Mouse (Mus musculus): ENCODE results near the gene Nos1ap. TPM values are rescaled to one million over a fixed set of nuclear protein-coding genes. Genes with fewer than 3 reads are reported as not detected.

Nos1ap gene
- polyA plus RNA-seq, 1 experiment from 2014 or later: 26.0 TPM

DNA sequence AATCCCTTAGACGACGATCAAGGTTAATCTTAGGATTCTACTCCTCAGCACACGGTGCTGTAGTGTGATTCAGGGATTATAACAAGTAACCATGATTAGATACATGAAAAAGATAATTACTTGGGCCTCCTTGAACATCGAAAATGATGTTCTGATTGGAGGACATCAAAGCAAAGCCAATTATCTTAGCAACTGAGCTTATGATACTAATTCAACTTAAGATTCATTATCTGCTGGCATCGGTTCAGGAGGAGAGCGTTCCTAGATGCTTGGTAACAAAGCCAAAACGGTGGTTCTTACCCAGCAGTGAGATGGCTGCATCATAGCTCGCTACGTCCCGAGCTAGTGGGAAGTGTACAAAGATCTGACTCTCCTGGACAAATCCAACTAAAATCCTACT is 204.2 kb downstream of the Nos1ap start:
- 85% methylated on average over 10 of the region's 10 CpGs for WGBS

DNA sequence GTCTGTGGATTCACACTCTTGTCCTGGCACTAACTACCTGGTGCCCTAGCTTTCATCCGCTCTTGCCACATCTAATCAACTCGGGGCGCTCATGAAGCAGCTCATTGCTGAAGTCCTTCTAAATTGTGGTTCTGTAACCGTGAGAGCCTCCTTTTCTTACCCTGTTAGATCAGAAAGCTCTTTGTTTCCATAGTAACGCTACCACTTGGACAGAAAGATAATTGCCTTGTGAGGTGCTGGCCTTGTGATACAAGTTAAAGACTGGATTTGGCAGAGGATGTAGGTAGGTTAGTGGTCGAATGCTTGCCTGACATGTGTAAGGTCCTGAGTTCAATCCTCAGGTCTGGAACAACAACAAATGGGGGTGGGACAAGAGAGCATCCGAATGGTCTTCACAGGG is 206.1 kb downstream of the Nos1ap start:
- no peak for ATAC-seq (ENCODE audit: insufficient number of reproducible peaks, low FRiP score)
- Histone ChIP-seq H3K4me2 (no peak overlapping the region), H3K36me3 (no peaks in the 10 kb centered on the region), H3K27ac (ENCODE audit: poor library complexity, severe bottlenecking) (no peak overlapping the region), H3K9ac (no peak overlapping the region), H3K4me1 (replicated peaks) (peaks cover 30% of the 10 kb centered on the region), H3K9me3 (replicated peaks) (no peaks in the 10 kb centered on the region), H3K27me3 (replicated peaks) (no peaks in the 10 kb centered on the region), H3K4me3 (no peak overlapping the region)
- 86% methylated on average over 7 of the region's 7 CpGs for WGBS

More for the DNA sequence above, 204.2 kb downstream of the Nos1ap start:
- H3K27me3 ChIP-seq (replicated peaks): no peaks in the 10 kb centered on the region
- H3K9ac ChIP-seq: no peak overlapping the region
- H3K4me3 ChIP-seq: no peak overlapping the region
- H3K4me1 ChIP-seq (replicated peaks): peaks cover 33% of the 10 kb centered on the region
- ATAC-seq (ENCODE audit: insufficient number of reproducible peaks, low FRiP score): no peak
- no peak overlapping the region for H3K27ac ChIP-seq (ENCODE audit: poor library complexity, severe bottlenecking)
- H3K36me3 ChIP-seq: no peaks in the 10 kb centered on the region
- H3K9me3 ChIP-seq (replicated peaks): no peaks in the 10 kb centered on the region
- no peak overlapping the region for H3K4me2 ChIP-seq

DNA sequence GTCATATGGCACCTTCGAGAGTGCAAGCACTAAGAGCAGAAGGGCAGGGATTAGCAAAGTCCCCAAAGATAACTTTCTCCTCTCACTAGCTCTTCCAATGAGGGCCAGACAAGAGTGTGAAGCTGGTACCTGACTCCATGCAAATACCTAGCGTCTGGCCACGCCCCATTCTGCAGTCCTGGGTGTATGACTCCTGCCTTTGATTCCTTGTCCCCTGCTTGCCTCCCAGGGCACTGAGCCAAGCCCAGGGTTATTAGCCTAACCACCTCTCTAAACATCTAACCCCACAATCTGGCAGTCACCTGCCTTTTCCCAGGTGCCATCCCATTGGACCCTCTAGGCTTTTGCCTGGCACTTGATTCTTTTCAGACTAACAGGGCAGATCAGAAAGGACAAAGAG is 208.2 kb downstream of the Nos1ap start:
- Histone ChIP-seq H3K4me1 (replicated peaks) (peaks cover 13% of the 10 kb centered on the region), H3K27ac (ENCODE audit: poor library complexity, severe bottlenecking) (no peak overlapping the region), H3K36me3 (no peaks in the 10 kb centered on the region), H3K4me3 (no peak overlapping the region), H3K27me3 (replicated peaks) (no peaks in the 10 kb centered on the region), H3K9me3 (replicated peaks) (no peaks in the 10 kb centered on the region), H3K4me2 (no peak overlapping the region), H3K9ac (no peak overlapping the region)
- 0 out of 2 replicates have a peak, but pooled peaks have one; percentile 48 for ATAC-seq (ENCODE audit: insufficient number of reproducible peaks, low FRiP score)
- WGBS: 20% methylated on average over 3 of the region's 3 CpGs

DNA sequence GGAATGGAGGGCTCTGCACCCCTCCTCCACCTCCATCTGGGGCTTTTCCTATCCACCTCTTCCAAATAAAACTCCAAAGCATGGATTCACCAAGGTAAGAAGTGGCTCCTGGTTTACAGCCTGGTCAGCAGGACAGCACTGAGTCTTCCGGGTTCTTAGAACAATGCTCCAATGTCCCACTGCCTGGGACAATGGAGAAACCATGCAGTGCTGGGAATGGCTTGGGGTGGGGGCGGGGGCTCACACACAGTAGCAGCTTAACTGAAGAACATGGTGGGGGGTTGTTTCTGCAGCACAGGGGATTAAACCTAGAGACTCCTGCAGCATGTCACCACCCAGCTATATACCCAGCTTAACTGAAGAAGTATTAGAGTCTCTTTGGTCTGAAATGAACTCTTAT is 209.2 kb downstream of the Nos1ap start:
- no peak for ATAC-seq (ENCODE audit: insufficient number of reproducible peaks, low FRiP score)
- Histone ChIP-seq H3K4me1 (replicated peaks) (peaks cover 12% of the 10 kb centered on the region), H3K27me3 (replicated peaks) (no peaks in the 10 kb centered on the region), H3K36me3 (no peaks in the 10 kb centered on the region), H3K4me2 (no peak overlapping the region), H3K9me3 (replicated peaks) (no peaks in the 10 kb centered on the region), H3K4me3 (no peak overlapping the region), H3K27ac (ENCODE audit: poor library complexity, severe bottlenecking) (no peak overlapping the region), H3K9ac (no peak overlapping the region)
- WGBS: 54% methylated on average over 2 of the region's 2 CpGs

DNA sequence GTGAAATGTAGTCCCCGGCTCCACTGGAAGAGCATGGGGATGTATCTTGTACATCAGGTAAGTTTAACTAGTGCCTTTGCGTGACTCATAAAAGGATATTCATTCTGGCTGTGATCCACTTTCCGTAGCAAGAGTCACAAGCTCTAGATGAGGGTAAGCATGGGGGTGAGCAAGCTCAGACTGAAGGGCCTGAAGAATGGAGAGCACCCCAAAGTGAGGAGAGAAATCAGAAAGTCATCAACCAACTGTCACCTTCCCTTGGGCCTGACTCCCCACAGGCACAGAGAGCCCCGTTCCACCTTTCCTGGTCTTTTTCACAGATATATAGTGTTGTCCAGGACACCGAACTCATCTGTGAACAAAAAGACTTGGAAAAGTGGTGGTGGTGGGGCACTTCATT is 213.9 kb downstream of the Nos1ap start:
- Histone ChIP-seq H3K36me3 (no peaks in the 10 kb centered on the region), H3K27me3 (replicated peaks) (no peaks in the 10 kb centered on the region), H3K27ac (ENCODE audit: poor library complexity, severe bottlenecking) (no peak overlapping the region), H3K4me1 (replicated peaks) (peaks cover 15% of the 10 kb centered on the region), H3K4me2 (no peak overlapping the region), H3K4me3 (no peak overlapping the region), H3K9ac (no peak overlapping the region), H3K9me3 (replicated peaks) (no peaks in the 10 kb centered on the region)
- 90% methylated on average over 5 of the region's 5 CpGs for WGBS
- no peak for ATAC-seq (ENCODE audit: insufficient number of reproducible peaks, low FRiP score)

DNA sequence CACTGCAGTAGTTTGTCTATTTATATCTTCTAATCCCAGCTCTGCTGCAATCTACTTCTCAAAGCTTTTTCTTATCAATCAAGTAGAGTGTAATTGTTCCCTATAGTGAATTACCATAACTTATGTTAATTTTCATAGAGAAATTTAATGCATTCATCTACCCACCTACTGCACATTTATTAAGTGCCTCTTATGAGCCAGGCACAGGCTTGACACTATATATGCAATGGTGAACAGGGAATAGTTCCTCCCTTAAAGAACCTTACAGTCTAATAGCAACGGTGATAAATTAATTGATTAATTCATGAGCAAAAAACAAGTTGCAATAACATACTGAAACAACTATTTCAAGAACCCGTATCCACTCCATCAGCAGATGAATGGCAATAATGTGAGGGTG is 215.9 kb downstream of the Nos1ap start:
- Histone ChIP-seq H3K9me3 (replicated peaks) (no peaks in the 10 kb centered on the region), H3K27me3 (replicated peaks) (no peaks in the 10 kb centered on the region), H3K9ac (no peak overlapping the region), H3K4me2 (no peak overlapping the region), H3K36me3 (no peaks in the 10 kb centered on the region), H3K4me1 (replicated peaks) (peaks cover 15% of the 10 kb centered on the region), H3K27ac (ENCODE audit: poor library complexity, severe bottlenecking) (no peak overlapping the region), H3K4me3 (no peak overlapping the region)
- WGBS: 89% methylated on average over 2 of the region's 2 CpGs
- ATAC-seq (ENCODE audit: insufficient number of reproducible peaks, low FRiP score): no peak

DNA sequence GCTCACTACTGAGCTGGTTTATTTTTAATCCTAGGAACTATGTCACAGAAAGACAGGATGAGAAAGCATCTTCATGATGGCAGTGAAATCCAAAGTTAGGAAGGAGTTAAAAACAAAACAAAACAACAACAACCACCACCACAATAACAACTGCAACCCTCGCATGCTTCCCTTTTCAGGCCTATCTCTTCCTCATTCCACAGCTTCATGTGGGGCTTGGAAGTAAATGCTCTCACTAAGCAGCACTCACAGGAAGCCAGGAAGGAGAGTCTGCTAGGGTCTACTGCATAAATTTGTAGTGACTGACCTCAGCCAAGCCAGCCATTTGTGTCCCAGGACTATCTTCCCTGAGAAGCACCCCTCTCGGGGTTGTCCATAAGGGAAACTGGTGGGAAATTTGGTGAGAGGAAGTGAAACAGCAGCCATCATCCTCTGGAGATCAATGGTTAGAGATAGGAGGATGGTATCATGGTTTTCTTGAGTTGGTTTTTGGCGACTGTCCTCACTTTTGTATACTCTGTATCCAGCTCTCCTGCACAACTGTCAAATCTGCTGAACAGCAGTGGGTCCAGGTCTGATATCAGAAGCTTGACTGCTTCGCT is 218.4 kb downstream of the Nos1ap start:
- ATAC-seq (ENCODE audit: insufficient number of reproducible peaks, low FRiP score): no peak
- H3K4me3 ChIP-seq: no peak overlapping the region
- H3K4me1 ChIP-seq (replicated peaks): peaks cover 26% of the 10 kb centered on the region
- no peaks in the 10 kb centered on the region for H3K36me3 ChIP-seq
- no peaks in the 10 kb centered on the region for H3K9me3 ChIP-seq (replicated peaks)
- WGBS: 48% methylated on average over 4 of the region's 4 CpGs
- peak overlapping the region; percentile 70 for H3K27ac ChIP-seq (ENCODE audit: poor library complexity, severe bottlenecking)
- no peak overlapping the region; the same call in 1 of the 2 replicates for H3K9ac ChIP-seq
- no peak overlapping the region for H3K4me2 ChIP-seq
- no peaks in the 10 kb centered on the region for H3K27me3 ChIP-seq (replicated peaks)

DNA sequence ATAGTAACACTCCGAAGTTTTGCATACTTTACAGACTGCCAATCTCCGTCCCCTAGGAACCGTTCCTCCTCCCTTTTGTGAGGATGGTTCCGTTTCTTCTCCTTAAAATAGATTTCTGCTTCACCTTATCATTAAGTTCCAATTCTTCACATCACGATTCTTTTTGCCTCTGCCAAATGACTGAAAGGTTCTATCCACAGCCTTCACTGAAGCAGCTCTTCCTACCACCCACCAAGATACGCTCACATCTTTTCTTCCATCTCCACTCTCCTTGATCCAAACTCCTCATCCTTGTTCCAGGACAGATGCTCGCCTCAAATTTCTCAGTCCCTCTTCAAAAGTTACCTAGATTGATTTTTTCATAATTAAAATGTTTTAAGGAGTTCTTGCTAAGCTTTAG is 220.8 kb downstream of the Nos1ap start:
- WGBS: 53% methylated on average over 7 of the region's 7 CpGs
- H3K4me1 ChIP-seq (replicated peaks): peaks cover 29% of the 10 kb centered on the region

DNA sequence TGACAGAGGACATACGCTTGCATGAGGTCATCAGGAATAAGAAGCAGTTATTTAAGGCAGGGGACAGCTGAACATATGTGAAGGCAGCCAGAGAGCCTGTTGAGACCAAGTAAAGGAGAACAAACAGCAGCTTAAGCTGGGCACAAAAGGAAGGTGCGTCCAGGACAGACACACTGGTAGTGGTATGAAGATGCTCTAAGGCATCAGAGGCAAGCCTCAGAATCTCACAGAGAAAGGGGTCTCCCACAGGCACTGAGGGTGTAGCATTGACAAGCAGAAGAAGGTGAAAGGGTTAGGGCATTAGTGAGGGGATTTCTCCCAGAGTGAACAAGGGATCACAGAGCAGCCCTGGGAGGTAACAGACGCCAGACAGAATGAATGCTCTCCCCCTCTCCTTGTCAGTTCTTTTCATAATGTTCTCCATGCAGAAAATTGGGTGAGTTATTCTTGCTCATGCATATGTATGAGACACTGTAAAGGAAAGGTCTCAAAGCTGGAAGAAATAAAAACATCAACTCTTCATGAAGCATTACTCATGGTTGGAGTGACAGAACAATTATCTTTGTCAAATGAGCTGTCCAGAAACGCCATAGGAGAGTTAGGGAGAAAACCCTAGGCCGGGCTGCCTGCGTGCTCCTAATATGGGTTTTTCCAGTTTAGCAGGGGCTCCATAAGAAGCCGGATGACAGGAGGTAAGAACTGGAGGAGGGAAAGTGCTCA is 222.5 kb downstream of the Nos1ap start:
- Histone ChIP-seq H3K9ac (no peak overlapping the region), H3K27ac (ENCODE audit: poor library complexity, severe bottlenecking) (no peak overlapping the region), H3K4me3 (no peak overlapping the region), H3K4me1 (replicated peaks) (peaks cover 29% of the 10 kb centered on the region), H3K36me3 (no peaks in the 10 kb centered on the region), H3K9me3 (replicated peaks) (no peaks in the 10 kb centered on the region), H3K27me3 (replicated peaks) (no peaks in the 10 kb centered on the region), H3K4me2 (no peak overlapping the region)
- 71% methylated on average over 7 of the region's 7 CpGs for WGBS
- ATAC-seq (ENCODE audit: insufficient number of reproducible peaks, low FRiP score): no peak

More for the DNA sequence above, 220.8 kb downstream of the Nos1ap start:
- no peak overlapping the region for H3K4me2 ChIP-seq
- H3K9ac ChIP-seq: no peak overlapping the region
- no peak for ATAC-seq (ENCODE audit: insufficient number of reproducible peaks, low FRiP score)
- H3K27ac ChIP-seq (ENCODE audit: poor library complexity, severe bottlenecking): no peak overlapping the region
- no peaks in the 10 kb centered on the region for H3K9me3 ChIP-seq (replicated peaks)
- H3K27me3 ChIP-seq (replicated peaks): no peaks in the 10 kb centered on the region
- H3K4me3 ChIP-seq: no peak overlapping the region
- no peaks in the 10 kb centered on the region for H3K36me3 ChIP-seq

DNA sequence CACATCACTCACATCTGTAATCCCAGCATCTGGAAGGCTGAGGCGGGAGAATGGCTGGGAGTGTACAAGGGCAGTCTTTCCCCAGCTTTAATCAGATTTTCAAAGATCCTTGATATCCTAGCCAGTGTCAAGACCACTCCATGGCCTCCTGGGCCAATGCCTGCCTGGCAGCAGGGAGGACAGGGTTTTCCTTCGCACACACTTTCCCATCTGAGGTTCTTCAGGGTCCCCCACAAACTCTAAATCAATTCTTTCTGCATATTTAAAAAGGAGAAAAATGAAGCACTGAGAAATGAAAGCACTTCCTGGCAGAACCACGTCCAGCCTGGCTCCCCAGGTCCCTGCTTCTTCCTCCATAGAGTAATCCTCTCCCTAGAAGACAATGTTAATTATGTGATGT is 225.9 kb downstream of the Nos1ap start:
- Histone ChIP-seq H3K4me2 (no peak overlapping the region), H3K36me3 (no peaks in the 10 kb centered on the region), H3K9ac (no peak overlapping the region), H3K9me3 (replicated peaks) (no peaks in the 10 kb centered on the region), H3K27ac (ENCODE audit: poor library complexity, severe bottlenecking) (no peak overlapping the region), H3K27me3 (replicated peaks) (no peaks in the 10 kb centered on the region), H3K4me3 (no peak overlapping the region), H3K4me1 (replicated peaks) (peaks cover 26% of the 10 kb centered on the region)
- WGBS: 82% methylated on average over 3 of the region's 3 CpGs
- no peak for ATAC-seq (ENCODE audit: insufficient number of reproducible peaks, low FRiP score)

DNA sequence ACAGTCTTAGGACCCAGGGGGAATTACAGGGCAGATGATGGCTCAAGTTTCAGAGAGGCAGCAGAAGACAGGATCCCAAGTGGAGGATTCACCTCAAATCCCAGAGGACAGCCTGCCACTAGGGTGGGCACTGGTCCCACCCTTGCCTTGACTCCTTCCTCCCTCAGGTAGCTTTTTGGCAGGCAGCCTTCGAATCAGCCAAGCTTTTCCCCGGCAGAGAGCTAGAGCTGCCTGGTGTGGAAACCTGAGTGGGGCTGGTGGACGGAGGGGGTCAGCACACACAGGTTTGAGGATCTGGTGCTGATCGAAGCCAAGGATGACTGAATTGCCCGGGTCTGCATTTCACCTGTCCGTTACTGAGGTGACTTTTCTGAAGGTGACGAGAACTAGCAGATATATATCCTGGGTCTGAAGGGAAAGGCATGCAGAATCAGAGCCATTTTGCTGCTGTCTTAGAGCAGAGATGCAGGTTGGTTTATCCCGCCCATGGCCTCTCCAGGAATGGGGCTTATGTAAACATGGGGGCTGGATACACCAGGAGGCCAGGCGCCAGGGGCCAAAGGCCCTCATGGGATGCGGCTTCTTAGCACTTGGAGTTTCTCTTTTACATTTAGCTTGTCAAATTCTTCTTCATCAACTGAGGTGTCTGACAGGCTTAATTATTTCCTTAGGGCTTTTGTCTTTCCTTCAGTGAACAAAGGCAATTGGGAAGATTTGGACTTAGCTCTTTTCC is 229.3 kb downstream of the Nos1ap start:
- ATAC-seq (ENCODE audit: insufficient number of reproducible peaks, low FRiP score): no peak
- no peaks in the 10 kb centered on the region for H3K9me3 ChIP-seq (replicated peaks)
- no peak overlapping the region for H3K4me3 ChIP-seq
- WGBS: 64% methylated on average over 10 of the region's 10 CpGs
- H3K36me3 ChIP-seq: no peaks in the 10 kb centered on the region
- peaks cover 23% of the 10 kb centered on the region for H3K4me1 ChIP-seq (replicated peaks)
- H3K27me3 ChIP-seq (replicated peaks): no peaks in the 10 kb centered on the region
- H3K4me2 ChIP-seq: no peak overlapping the region
- no peak overlapping the region for H3K27ac ChIP-seq (ENCODE audit: poor library complexity, severe bottlenecking)
- H3K9ac ChIP-seq: no peak overlapping the region

Measured in heart, embryonic 12.5 days (tissue).